Mouse (Mus musculus) megakaryocyte, embryonic 14.5 days (primary cell): ENCODE measurements around the gene Gabrg3. TPM values are rescaled to one million over a fixed set of nuclear protein-coding genes. Genes with fewer than 3 reads are reported as not detected.

ENCODE experiments used
- H3K27me3 ChIP-seq: replicated peaks from 2 replicates; pipeline ENCODE3; 2012; ENCODE audit warnings: inconsistent platforms
- H3K36me3 ChIP-seq: replicated peaks from 2 replicates; pipeline ENCODE3; 2012; ENCODE audit warnings: low read length, inconsistent platforms, mixed read lengths
- H3K4me1 ChIP-seq: 2 replicates; pipeline ENCODE4 v1.6.1; 2012; ENCODE audit warnings: inconsistent platforms
- H3K4me3 ChIP-seq: replicated peaks from 2 replicates; pipeline ENCODE3; 2012; ENCODE audit warnings: moderate library complexity, mild to moderate bottlenecking, inconsistent platforms
- H3K9me3 ChIP-seq: 2 replicates; pipeline ENCODE4 v1.6.1; 2012; ENCODE audit warnings: inconsistent platforms
- FLI1 ChIP-seq: IDR thresholded peaks from 2 replicates; pipeline ENCODE4 v1.6.1; 2012; ENCODE audit warnings: low read length, inconsistent platforms, mixed read lengths
- GATA1 ChIP-seq: IDR thresholded peaks from 3 replicates; pipeline ENCODE4 v1.6.1; 2012; ENCODE audit warnings: mixed read lengths, low read length, inconsistent platforms, borderline replicate concordance
- polyA plus RNA-seq: library from polyadenylated mRNA; stranded (reverse); fragments of >175 nt; gene quantifications from 2 replicates; pipeline ENCODE4 v1.2.3, GENCODE M21; 2012; ENCODE audit warnings: low replicate concordance; ENCODE audit not compliant: insufficient read depth

Gene Gabrg3
- polyA plus RNA-seq: 0.18 TPM in 1 of 2 replicates, not detected in the other

- Histone ChIP-seq H3K9me3 (peaks cover 2% of the 10 kb centered on the region; the same call in 1 of the 2 replicates), H3K36me3 (no peaks in the 10 kb centered on the region), H3K4me1 (no peaks in the 10 kb centered on the region), H3K4me3 (peak within 1 kb of the TSS; percentile 56), H3K27me3 (peaks cover 19% of the 10 kb centered on the region)
- TF ChIP-seq GATA1: no peak
- TF ChIP-seq FLI1: no peak
Measured at GRCm38 (mm10) chr7:57386517-57387340, at the start of gene Gabrg3. TSS of gene Gabrg3 (minus strand) at chr7:57387188.

GRCm38 (mm10) chr7:57422675-57423074 is 35.7 kb upstream of the Gabrg3 start:
- Histone ChIP-seq H3K4me1 (no peaks in the 10 kb centered on the region), H3K4me3 (no peak overlapping the region), H3K36me3 (no peaks in the 10 kb centered on the region), H3K27me3 (no peaks in the 10 kb centered on the region), H3K9me3 (peaks cover 6% of the 10 kb centered on the region; the same call in 1 of the 2 replicates)
- no peak for TF ChIP-seq FLI1
- TF ChIP-seq GATA1: no peak

- Histone ChIP-seq H3K9me3 (peaks cover 6% of the 10 kb centered on the region; the same call in 1 of the 2 replicates), H3K36me3 (no peaks in the 10 kb centered on the region), H3K4me3 (no peak overlapping the region), H3K27me3 (no peaks in the 10 kb centered on the region), H3K4me1 (no peaks in the 10 kb centered on the region)
- no peak for TF ChIP-seq GATA1
- TF ChIP-seq FLI1: no peak
Measured at GRCm38 (mm10) chr7:57421044-57421443, 34.1 kb upstream of the Gabrg3 start.

GRCm38 (mm10) chr7:57419392-57419791 is 32.4 kb upstream of the Gabrg3 start, which contains the start of gene Gabrb3:
TSS of gene Gabrb3 (plus strand) at chr7:57419692.
- H3K9me3 ChIP-seq: peaks cover 6% of the 10 kb centered on the region; the same call in 1 of the 2 replicates
- H3K27me3 ChIP-seq: no peaks in the 10 kb centered on the region
- TF ChIP-seq FLI1 (no peak), GATA1 (no peak)
- H3K36me3 ChIP-seq: no peaks in the 10 kb centered on the region
- H3K4me1 ChIP-seq: no peaks in the 10 kb centered on the region
- no peak within 1 kb of the TSS for H3K4me3 ChIP-seq

- Histone ChIP-seq H3K4me3 (no peak overlapping the region), H3K36me3 (no peaks in the 10 kb centered on the region), H3K9me3 (peaks cover 28% of the 10 kb centered on the region), H3K27me3 (no peaks in the 10 kb centered on the region), H3K4me1 (no peaks in the 10 kb centered on the region)
- TF ChIP-seq GATA1 (no peak), FLI1 (no peak)
Measured at GRCm38 (mm10) chr7:57412896-57413295, 25.9 kb upstream of the Gabrg3 start.

GRCm38 (mm10) chr7:57411163-57411562 is 24.2 kb upstream of the Gabrg3 start:
- no peak for TF ChIP-seq FLI1
- TF ChIP-seq GATA1: no peak
- no peak overlapping the region for H3K4me3 ChIP-seq
- H3K4me1 ChIP-seq: no peaks in the 10 kb centered on the region
- H3K36me3 ChIP-seq: no peaks in the 10 kb centered on the region
- no peaks in the 10 kb centered on the region for H3K27me3 ChIP-seq
- peaks cover 31% of the 10 kb centered on the region for H3K9me3 ChIP-seq

GRCm38 (mm10) chr7:57393551-57393950 is 6.6 kb upstream of the Gabrg3 start:
- TF ChIP-seq GATA1 (no peak), FLI1 (no peak)
- Histone ChIP-seq H3K36me3 (no peaks in the 10 kb centered on the region), H3K4me1 (no peaks in the 10 kb centered on the region), H3K4me3 (no peak overlapping the region), H3K9me3 (no peaks in the 10 kb centered on the region), H3K27me3 (no peaks in the 10 kb centered on the region)

- Histone ChIP-seq H3K36me3 (no peaks in the 10 kb centered on the region), H3K4me3 (no peak overlapping the region), H3K9me3 (peaks cover 2% of the 10 kb centered on the region; the same call in 1 of the 2 replicates), H3K27me3 (peaks cover 19% of the 10 kb centered on the region), H3K4me1 (no peaks in the 10 kb centered on the region)
- no peak for TF ChIP-seq GATA1
- no peak for TF ChIP-seq FLI1
Measured at GRCm38 (mm10) chr7:57390046-57390445, 3.1 kb upstream of the Gabrg3 start.

- peaks cover 2% of the 10 kb centered on the region; the same call in 1 of the 2 replicates for H3K9me3 ChIP-seq
- no peaks in the 10 kb centered on the region for H3K36me3 ChIP-seq
- TF ChIP-seq GATA1: no peak
- no peaks in the 10 kb centered on the region for H3K4me1 ChIP-seq
- H3K27me3 ChIP-seq: peaks cover 19% of the 10 kb centered on the region
- peak overlapping the region; percentile 56 for H3K4me3 ChIP-seq
Measured at GRCm38 (mm10) chr7:57387341-57387654, 310 bp upstream of the Gabrg3 start.

- TF ChIP-seq FLI1 (no peak), GATA1 (no peak)
- Histone ChIP-seq H3K36me3 (no peaks in the 10 kb centered on the region), H3K4me1 (no peaks in the 10 kb centered on the region), H3K9me3 (peaks cover 2% of the 10 kb centered on the region; the same call in 1 of the 2 replicates), H3K4me3 (no peak overlapping the region), H3K27me3 (peaks cover 19% of the 10 kb centered on the region)
Measured at GRCm38 (mm10) chr7:57384112-57384511, 2.9 kb downstream of the Gabrg3 start.
